Mouse (Mus musculus) heart, postnatal 10 days (tissue): Measurements from ENCODE around the gene St3gal3. TPM values are rescaled to one million over a fixed set of nuclear protein-coding genes. Genes with fewer than 3 reads are reported as not detected.

Experiments used
- DNase-seq, 2 experiments: peaks; one replicate each; pipeline ENCODE4 v3.0.0; 2021
- intact Hi-C: fragments of 180-260 bp; cut with DNase I; formaldehyde crosslinking; loops from one replicate; pipeline ENCODE4 v1.15.1; 2025
- total RNA-seq, 2 experiments: library from RNA; stranded (reverse); gene quantifications; 2 replicates each; pipeline ENCODE4 v1.2.3; 2021

The St3gal3 gene
- total RNA-seq, 2 experiments from 2014 or later: 31.1 to 31.5 TPM

- DNase-seq: no peak
- intact Hi-C loops: no loop called here
Measured at GRCm38 (mm10) chr4:117884146-117884545, 250.6 kb downstream of the St3gal3 start.

GRCm38 (mm10) chr4:117882701-117883691 lies 251.7 kb downstream of the St3gal3 start, which contains the start of gene B4galt2:
Gene B4galt2, minus strand, starts transcription at chr4:117883487.
- intact Hi-C loops: loop anchor here (1.0 kb wide), 1 partner anchor 200 kb away; no protein-coding TSS in a partner anchor
- peak; percentile 67 to 68 for DNase-seq

Other genes starting within 250 kb of the St3gal3 start
- gene Atp6v0b, start 247.6 kb downstream of the St3gal3 start, total RNA-seq: 100 to 1,000 TPM; 133 to 134 TPM
- gene Dph2, start 242.9 kb downstream of the St3gal3 start, total RNA-seq: 1 to 10 TPM; 2.8 to 4.8 TPM
- gene Ipo13, start 219.9 kb downstream of the St3gal3 start, total RNA-seq: 10 to 100 TPM; 50.9 to 61.5 TPM
- under 1 TPM; 0.22 to 0.43 TPM for gene Artn, start 205.2 kb downstream of the St3gal3 start, total RNA-seq
- gene Kdm4a, start 45.1 kb upstream of the St3gal3 start, total RNA-seq: 10 to 100 TPM; 38.1 to 39.0 TPM
- gene Ptprf, start 156.5 kb upstream of the St3gal3 start, total RNA-seq: 10 to 100 TPM; 22.6 to 29.3 TPM